Mouse (Mus musculus): Measurements from ENCODE around the gene Amelx. TPM values are rescaled to one million over a fixed set of nuclear protein-coding genes. Genes with fewer than 3 reads are reported as not detected.

The Amelx gene
- polyA plus RNA-seq (2016; fragmentation: Nextera tagmentation; extraction: Ambion mirVana), result not detected in 2 replicates

- Histone ChIP-seq H3K4me1 (no peaks in the 10 kb centered on the region), H3K9me3 (no peaks in the 10 kb centered on the region), H3K27ac (replicated peaks) (no peak within 1 kb of the TSS), H3K36me3 (replicated peaks) (no peaks in the 10 kb centered on the region), H3K4me3 (no peak within 1 kb of the TSS), H3K27me3 (replicated peaks; ENCODE audit: low read depth, poor library complexity, severe bottlenecking) (peaks cover 81% of the 10 kb centered on the region)
- 84% methylated on average over 5 of the region's 5 CpGs for WGBS
- DNase-seq (ENCODE audit: low spot score), result no peak
Observed at GRCm38 (mm10) chrX:169187100-169187499, at the start of gene Amelx. Gene Amelx (minus strand): TSS chrX:169187200.

- no peaks in the 10 kb centered on the region for H3K4me1 ChIP-seq
- no peak overlapping the region for H3K27ac ChIP-seq (replicated peaks)
- DNase-seq (ENCODE audit: low spot score), result no peak
- H3K27me3 ChIP-seq (replicated peaks; ENCODE audit: low read depth, poor library complexity, severe bottlenecking), result peaks cover 80% of the 10 kb centered on the region
- no peak overlapping the region for H3K4me3 ChIP-seq
- H3K9me3 ChIP-seq, result no peaks in the 10 kb centered on the region
- WGBS, result 84% methylated on average over 3 of the region's 3 CpGs
- no peaks in the 10 kb centered on the region for H3K36me3 ChIP-seq (replicated peaks)
Observed at GRCm38 (mm10) chrX:169222357-169223062, 35.5 kb upstream of the Amelx start.

GRCm38 (mm10) chrX:169220064-169220463 is 33.1 kb upstream of the Amelx start:
- H3K4me1 ChIP-seq, result no peaks in the 10 kb centered on the region
- no peak overlapping the region for H3K4me3 ChIP-seq
- H3K36me3 ChIP-seq (replicated peaks), result no peaks in the 10 kb centered on the region
- peaks cover 82% of the 10 kb centered on the region for H3K27me3 ChIP-seq (replicated peaks; ENCODE audit: low read depth, poor library complexity, severe bottlenecking)
- WGBS, result 73% methylated on average over 8 of the region's 8 CpGs
- H3K9me3 ChIP-seq, result no peaks in the 10 kb centered on the region
- no peak for DNase-seq (ENCODE audit: low spot score)
- no peak overlapping the region for H3K27ac ChIP-seq (replicated peaks)

GRCm38 (mm10) chrX:169210019-169210418 is 23.0 kb upstream of the Amelx start:
- Histone ChIP-seq H3K9me3 (no peaks in the 10 kb centered on the region), H3K27me3 (replicated peaks; ENCODE audit: low read depth, poor library complexity, severe bottlenecking) (peaks cover 81% of the 10 kb centered on the region), H3K4me3 (no peak overlapping the region), H3K36me3 (replicated peaks) (no peaks in the 10 kb centered on the region), H3K4me1 (no peaks in the 10 kb centered on the region), H3K27ac (replicated peaks) (no peak overlapping the region)
- no peak for DNase-seq (ENCODE audit: low spot score)
- WGBS, result 78% methylated on average over 3 of the region's 3 CpGs

- H3K27me3 ChIP-seq (replicated peaks; ENCODE audit: low read depth, poor library complexity, severe bottlenecking), result peaks cover 76% of the 10 kb centered on the region
- H3K27ac ChIP-seq (replicated peaks), result no peak overlapping the region
- H3K9me3 ChIP-seq, result no peaks in the 10 kb centered on the region
- no peaks in the 10 kb centered on the region for H3K4me1 ChIP-seq
- DNase-seq (ENCODE audit: low spot score), result no peak
- H3K36me3 ChIP-seq (replicated peaks), result no peaks in the 10 kb centered on the region
- no peak overlapping the region for H3K4me3 ChIP-seq
- WGBS, result 80% methylated on average over 2 of the region's 2 CpGs
Observed at GRCm38 (mm10) chrX:169178634-169179033, 8.4 kb downstream of the Amelx start.

GRCm38 (mm10) chrX:169173796-169174195 is 13.2 kb downstream of the Amelx start:
- no peaks in the 10 kb centered on the region for H3K9me3 ChIP-seq
- H3K4me1 ChIP-seq, result no peaks in the 10 kb centered on the region
- H3K27me3 ChIP-seq (replicated peaks; ENCODE audit: low read depth, poor library complexity, severe bottlenecking), result peaks cover 76% of the 10 kb centered on the region
- DNase-seq (ENCODE audit: low spot score), result no peak
- H3K4me3 ChIP-seq, result no peak overlapping the region
- no peak overlapping the region for H3K27ac ChIP-seq (replicated peaks)
- H3K36me3 ChIP-seq (replicated peaks), result no peaks in the 10 kb centered on the region
- WGBS, result 86% methylated on average over 1 of the region's 1 CpGs

- Histone ChIP-seq H3K4me3 (no peak overlapping the region), H3K4me1 (no peaks in the 10 kb centered on the region), H3K27me3 (replicated peaks; ENCODE audit: low read depth, poor library complexity, severe bottlenecking) (peaks cover 67% of the 10 kb centered on the region), H3K27ac (replicated peaks) (no peak overlapping the region), H3K9me3 (no peaks in the 10 kb centered on the region), H3K36me3 (replicated peaks) (no peaks in the 10 kb centered on the region)
- DNase-seq (ENCODE audit: low spot score), result no peak
- 83% methylated on average over 2 of the region's 2 CpGs for WGBS
Observed at GRCm38 (mm10) chrX:169170981-169171380, 16.0 kb downstream of the Amelx start.

- Histone ChIP-seq H3K27me3 (replicated peaks; ENCODE audit: low read depth, poor library complexity, severe bottlenecking) (peaks cover 26% of the 10 kb centered on the region), H3K27ac (replicated peaks) (no peak overlapping the region), H3K4me1 (no peaks in the 10 kb centered on the region), H3K36me3 (replicated peaks) (no peaks in the 10 kb centered on the region), H3K4me3 (no peak overlapping the region), H3K9me3 (no peaks in the 10 kb centered on the region)
- no peak for DNase-seq (ENCODE audit: low spot score)
- 78% methylated on average over 6 of the region's 6 CpGs for WGBS
Observed at GRCm38 (mm10) chrX:169158385-169158784, 28.6 kb downstream of the Amelx start.

GRCm38 (mm10) chrX:169153805-169154204 is 33.2 kb downstream of the Amelx start:
- no peak overlapping the region for H3K27ac ChIP-seq (replicated peaks)
- no peaks in the 10 kb centered on the region for H3K4me1 ChIP-seq
- H3K27me3 ChIP-seq (replicated peaks; ENCODE audit: low read depth, poor library complexity, severe bottlenecking), result peaks cover 63% of the 10 kb centered on the region
- no peak overlapping the region for H3K4me3 ChIP-seq
- no peak for DNase-seq (ENCODE audit: low spot score)
- H3K9me3 ChIP-seq, result no peaks in the 10 kb centered on the region
- no peaks in the 10 kb centered on the region for H3K36me3 ChIP-seq (replicated peaks)

GRCm38 (mm10) chrX:169140467-169140866 is 46.5 kb downstream of the Amelx start:
- DNase-seq (ENCODE audit: low spot score), result no peak
- Histone ChIP-seq H3K9me3 (no peaks in the 10 kb centered on the region), H3K36me3 (replicated peaks) (no peaks in the 10 kb centered on the region), H3K27ac (replicated peaks) (no peak overlapping the region), H3K27me3 (replicated peaks; ENCODE audit: low read depth, poor library complexity, severe bottlenecking) (peaks cover 70% of the 10 kb centered on the region), H3K4me3 (no peak overlapping the region), H3K4me1 (no peaks in the 10 kb centered on the region)
- WGBS, result 86% methylated on average over 9 of the region's 9 CpGs

- 86% methylated on average over 7 of the region's 7 CpGs for WGBS
- no peaks in the 10 kb centered on the region for H3K4me1 ChIP-seq
- H3K27ac ChIP-seq (replicated peaks), result no peak overlapping the region
- no peak for DNase-seq (ENCODE audit: low spot score)
- H3K4me3 ChIP-seq, result no peak overlapping the region
- no peaks in the 10 kb centered on the region for H3K9me3 ChIP-seq
- H3K27me3 ChIP-seq (replicated peaks; ENCODE audit: low read depth, poor library complexity, severe bottlenecking), result peaks cover 70% of the 10 kb centered on the region
- no peaks in the 10 kb centered on the region for H3K36me3 ChIP-seq (replicated peaks)
Observed at GRCm38 (mm10) chrX:169139758-169140157, 47.2 kb downstream of the Amelx start.
